Mouse (Mus musculus): ENCODE measurements around the gene Cfd. TPM values are rescaled to one million over a fixed set of nuclear protein-coding genes. Genes with fewer than 3 reads are reported as not detected.

Cfd gene
- total RNA-seq (2012; rRNA removed): not detected in 2 replicates

- in situ Hi-C loops (cut with MboI; ENCODE audit: low sequenced_read_pairs in 2 of 2, unreplicated experiment in 2 of 2): no loop called here
- Histone ChIP-seq H3K27ac (ENCODE audit: insufficient read depth, low read depth, low read length, poor library complexity, severe bottlenecking) (no peak within 1 kb of the TSS), H3K9ac (ENCODE audit: insufficient read depth, low read depth, low read length, poor library complexity, severe bottlenecking) (no peak within 1 kb of the TSS)
Observed at GRCm38 (mm10) chr10:79890670-79891069, at the start of gene Cfd. Cfd (plus strand) TSS chr10:79890853.

GRCm38 (mm10) chr10:79842322-79842721 is 48.3 kb upstream of the Cfd start:
- Histone ChIP-seq H3K9ac (ENCODE audit: insufficient read depth, low read depth, low read length, poor library complexity, severe bottlenecking) (no peak overlapping the region), H3K4me3 (ENCODE audit: insufficient read depth in 1 of 2, low read depth in 1 of 2, low read length in 2 of 2, poor library complexity in 1 of 2, severe bottlenecking in 1 of 2) (no peak overlapping the region), H3K9me3 (ENCODE audit: control insufficient read depth, insufficient read depth, low read depth, low read length) (no peaks in the 10 kb centered on the region), H3K4me1 (ENCODE audit: control insufficient read depth in 2 of 2, insufficient read depth in 2 of 2, low read length in 2 of 2, poor library complexity in 1 of 2) (peaks cover 2 to 8% of the 10 kb centered on the region in 2 experiments; a peak in 3 of 4 replicates), H3K27ac (ENCODE audit: insufficient read depth, low read depth, low read length, poor library complexity, severe bottlenecking) (no peak overlapping the region; the same call in 1 of the 2 replicates), H3K36me3 (ENCODE audit: control insufficient read depth, insufficient read depth, low read length, poor library complexity, severe bottlenecking) (no peaks in the 10 kb centered on the region)
- TF ChIP-seq HCFC1 (IDR thresholded peaks at IDR 0.05; ENCODE audit: borderline replicate concordance, insufficient read depth, low read length): no peak
- no peak for TF ChIP-seq MAFK (IDR thresholded peaks at IDR 0.05; ENCODE audit: insufficient read depth, low read depth, low read length)
- TF ChIP-seq ZC3H11A (IDR thresholded peaks at IDR 0.05; ENCODE audit: borderline replicate concordance, low read depth, low read length): no peak
- TF ChIP-seq ZNF384 (IDR thresholded peaks at IDR 0.05; ENCODE audit: low read depth, low read length): no peak
- TF ChIP-seq CHD2 (IDR thresholded peaks at IDR 0.05; ENCODE audit: low read depth, low read length): no peak
- DNase-seq (ENCODE audit: low read depth, low spot score): no peak
- in situ Hi-C loops (cut with MboI; ENCODE audit: low sequenced_read_pairs in 2 of 2, unreplicated experiment in 2 of 2): no loop called here

More at GRCm38 (mm10) chr10:79890670-79891069, at the start of gene Cfd:
- no peaks in the 10 kb centered on the region; a peak in 1 of 4 replicates for H3K4me1 ChIP-seq (ENCODE audit: control insufficient read depth in 2 of 2, insufficient read depth in 2 of 2, low read length in 2 of 2, poor library complexity in 1 of 2)
- H3K4me3 ChIP-seq (ENCODE audit: insufficient read depth in 1 of 2, low read depth in 1 of 2, low read length in 2 of 2, poor library complexity in 1 of 2, severe bottlenecking in 1 of 2): no peak within 1 kb of the TSS
- DNase-seq (ENCODE audit: low read depth, low spot score): no peak
- TF ChIP-seq ZC3H11A (IDR thresholded peaks at IDR 0.05; ENCODE audit: borderline replicate concordance, low read depth, low read length): no peak
- no peak for TF ChIP-seq CHD2 (IDR thresholded peaks at IDR 0.05; ENCODE audit: low read depth, low read length)
- TF ChIP-seq MAFK (IDR thresholded peaks at IDR 0.05; ENCODE audit: insufficient read depth, low read depth, low read length): no peak
- H3K36me3 ChIP-seq (ENCODE audit: control insufficient read depth, insufficient read depth, low read length, poor library complexity, severe bottlenecking): peaks cover 4% of the 10 kb centered on the region; the same call in 1 of the 2 replicates
- no peaks in the 10 kb centered on the region for H3K9me3 ChIP-seq (ENCODE audit: control insufficient read depth, insufficient read depth, low read depth, low read length)

GRCm38 (mm10) chr10:79843476-79843875 is 47.2 kb upstream of the Cfd start:
- Histone ChIP-seq H3K27ac (ENCODE audit: insufficient read depth, low read depth, low read length, poor library complexity, severe bottlenecking) (no peak overlapping the region), H3K9me3 (ENCODE audit: control insufficient read depth, insufficient read depth, low read depth, low read length) (no peaks in the 10 kb centered on the region), H3K4me1 (ENCODE audit: control insufficient read depth in 2 of 2, insufficient read depth in 2 of 2, low read length in 2 of 2, poor library complexity in 1 of 2) (peaks cover 2 to 8% of the 10 kb centered on the region in 2 experiments; a peak in 3 of 4 replicates), H3K36me3 (ENCODE audit: control insufficient read depth, insufficient read depth, low read length, poor library complexity, severe bottlenecking) (no peaks in the 10 kb centered on the region), H3K9ac (ENCODE audit: insufficient read depth, low read depth, low read length, poor library complexity, severe bottlenecking) (no peak overlapping the region), H3K4me3 (ENCODE audit: insufficient read depth in 1 of 2, low read depth in 1 of 2, low read length in 2 of 2, poor library complexity in 1 of 2, severe bottlenecking in 1 of 2) (no peak overlapping the region)
- no peak for DNase-seq (ENCODE audit: low read depth, low spot score)
- in situ Hi-C loops (cut with MboI; ENCODE audit: low sequenced_read_pairs in 2 of 2, unreplicated experiment in 2 of 2): no loop called here
- TF ChIP-seq ZNF384 (IDR thresholded peaks at IDR 0.05; ENCODE audit: low read depth, low read length) (no peak), ZC3H11A (IDR thresholded peaks at IDR 0.05; ENCODE audit: borderline replicate concordance, low read depth, low read length) (no peak), HCFC1 (IDR thresholded peaks at IDR 0.05; ENCODE audit: borderline replicate concordance, insufficient read depth, low read length) (no peak), MAFK (IDR thresholded peaks at IDR 0.05; ENCODE audit: insufficient read depth, low read depth, low read length) (no peak), CHD2 (IDR thresholded peaks at IDR 0.05; ENCODE audit: low read depth, low read length) (no peak)

GRCm38 (mm10) chr10:79846553-79846952 is 44.1 kb upstream of the Cfd start:
- in situ Hi-C loops (cut with MboI; ENCODE audit: low sequenced_read_pairs in 2 of 2, unreplicated experiment in 2 of 2): no loop called here
- no peak overlapping the region for H3K9ac ChIP-seq (ENCODE audit: insufficient read depth, low read depth, low read length, poor library complexity, severe bottlenecking)
- no peak for DNase-seq (ENCODE audit: low read depth, low spot score)
- peaks cover 2 to 18% of the 10 kb centered on the region in 2 experiments for H3K4me1 ChIP-seq (ENCODE audit: control insufficient read depth in 2 of 2, insufficient read depth in 2 of 2, low read length in 2 of 2, poor library complexity in 1 of 2)
- no peak overlapping the region for H3K4me3 ChIP-seq (ENCODE audit: insufficient read depth in 1 of 2, low read depth in 1 of 2, low read length in 2 of 2, poor library complexity in 1 of 2, severe bottlenecking in 1 of 2)
- H3K36me3 ChIP-seq (ENCODE audit: control insufficient read depth, insufficient read depth, low read length, poor library complexity, severe bottlenecking): no peaks in the 10 kb centered on the region
- TF ChIP-seq MAFK (IDR thresholded peaks at IDR 0.05; ENCODE audit: insufficient read depth, low read depth, low read length) (no peak), CHD2 (IDR thresholded peaks at IDR 0.05; ENCODE audit: low read depth, low read length) (no peak), ZNF384 (IDR thresholded peaks at IDR 0.05; ENCODE audit: low read depth, low read length) (no peak), ZC3H11A (IDR thresholded peaks at IDR 0.05; ENCODE audit: borderline replicate concordance, low read depth, low read length) (no peak), HCFC1 (IDR thresholded peaks at IDR 0.05; ENCODE audit: borderline replicate concordance, insufficient read depth, low read length) (no peak)
- no peak overlapping the region for H3K27ac ChIP-seq (ENCODE audit: insufficient read depth, low read depth, low read length, poor library complexity, severe bottlenecking)
- no peaks in the 10 kb centered on the region for H3K9me3 ChIP-seq (ENCODE audit: control insufficient read depth, insufficient read depth, low read depth, low read length)

Measured in ES-E14 (cell line).